Mouse (Mus musculus) frontal cortex, adult 2 months (tissue): ENCODE results near the gene Tomm34. TPM values are rescaled to one million over a fixed set of nuclear protein-coding genes. Genes with fewer than 3 reads are reported as not detected.
A peak's percentile ranks its signal among the peaks of the same experiment; 100 is the strongest.
"Not testable (repeated sequence)": the region's sequence is repeated elsewhere in the genome, so short reads cannot be mapped to it uniquely, and the experiment has no call there.

Experiments
- DNase-seq, 2 experiments: peaks; one replicate each; pipeline ENCODE4 v3.0.0; 2022; ENCODE audit warnings: low spot score in 1 of 2; ENCODE audit errors: extremely low spot score in 1 of 2
- polyA plus RNA-seq: library from polyadenylated mRNA; depleted of rRNA; stranded (reverse); fragments of >200 nt; gene quantifications from 2 replicates; pipeline ENCODE4 v1.2.3, GENCODE M21; 2012

The Tomm34 gene
- polyA plus RNA-seq, 1 experiment: 82.4 TPM

DNA sequence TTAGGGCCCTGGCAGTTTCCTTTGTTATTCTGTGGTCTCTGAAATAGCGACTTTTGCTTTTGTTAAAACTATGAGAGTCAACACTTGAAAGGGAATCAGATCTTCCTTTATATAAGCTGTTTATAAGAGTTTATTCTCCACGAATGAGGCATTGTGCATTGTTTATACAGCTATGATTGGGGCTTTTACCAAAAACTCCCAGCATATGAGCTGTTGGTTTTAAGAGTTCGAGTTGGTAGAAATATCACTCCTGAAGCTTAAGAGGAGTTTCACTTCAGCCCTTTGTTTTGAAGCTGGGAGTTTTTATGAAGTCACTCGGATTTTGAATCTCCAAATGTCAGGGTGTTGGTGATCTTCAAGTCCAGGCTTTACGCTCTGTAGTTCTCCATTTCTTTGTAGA is 6.9 kb upstream of the Tomm34 start:
- DNase-seq: no peak

DNA sequence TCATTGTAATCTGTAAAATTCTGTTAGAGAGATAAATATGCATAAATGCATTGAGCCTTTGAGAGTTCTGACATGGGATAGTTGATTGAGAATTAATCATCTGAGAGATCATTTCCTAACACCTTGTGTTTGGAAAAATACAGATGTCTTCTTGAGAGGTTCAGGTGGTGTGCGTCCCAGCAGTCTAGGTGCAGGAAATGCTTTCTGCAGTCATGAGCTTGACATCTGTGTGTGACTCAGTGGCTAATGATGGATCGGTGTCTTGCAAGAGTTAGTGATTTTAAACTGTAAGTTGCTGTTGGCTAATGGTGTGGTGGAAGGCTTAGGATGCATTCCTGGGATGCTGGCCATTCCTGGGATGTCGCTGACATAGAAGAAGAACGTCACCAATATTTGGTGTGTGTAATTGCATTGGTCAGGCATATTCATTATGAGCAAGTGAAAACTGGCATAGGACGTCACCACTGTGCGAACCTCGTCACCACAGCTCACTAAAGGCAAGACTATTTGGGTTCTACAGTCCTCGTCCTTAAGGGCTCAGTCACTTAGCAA is 6.0 kb upstream of the Tomm34 start:
- no peak for DNase-seq

DNA sequence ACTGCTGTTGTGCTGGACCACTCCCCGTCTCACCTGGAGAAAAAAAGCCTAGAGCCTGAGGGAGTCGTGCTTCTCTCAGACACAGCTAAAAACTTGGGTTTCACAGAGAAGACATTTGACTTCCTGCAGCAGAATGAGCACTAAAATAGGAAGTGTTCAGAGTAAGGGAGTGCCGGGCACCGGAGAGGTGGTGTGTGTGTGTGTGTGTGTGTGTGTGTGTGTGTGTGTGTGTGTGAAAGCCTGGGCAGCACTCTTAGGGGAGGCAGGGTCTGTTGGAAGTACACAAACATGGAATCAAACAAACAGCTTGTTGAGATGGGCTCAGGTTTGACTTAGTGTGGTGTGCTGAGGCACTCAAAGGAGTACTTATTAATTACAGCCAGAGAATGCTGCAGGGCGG is 4.1 kb upstream of the Tomm34 start:
- no peak for DNase-seq

DNA sequence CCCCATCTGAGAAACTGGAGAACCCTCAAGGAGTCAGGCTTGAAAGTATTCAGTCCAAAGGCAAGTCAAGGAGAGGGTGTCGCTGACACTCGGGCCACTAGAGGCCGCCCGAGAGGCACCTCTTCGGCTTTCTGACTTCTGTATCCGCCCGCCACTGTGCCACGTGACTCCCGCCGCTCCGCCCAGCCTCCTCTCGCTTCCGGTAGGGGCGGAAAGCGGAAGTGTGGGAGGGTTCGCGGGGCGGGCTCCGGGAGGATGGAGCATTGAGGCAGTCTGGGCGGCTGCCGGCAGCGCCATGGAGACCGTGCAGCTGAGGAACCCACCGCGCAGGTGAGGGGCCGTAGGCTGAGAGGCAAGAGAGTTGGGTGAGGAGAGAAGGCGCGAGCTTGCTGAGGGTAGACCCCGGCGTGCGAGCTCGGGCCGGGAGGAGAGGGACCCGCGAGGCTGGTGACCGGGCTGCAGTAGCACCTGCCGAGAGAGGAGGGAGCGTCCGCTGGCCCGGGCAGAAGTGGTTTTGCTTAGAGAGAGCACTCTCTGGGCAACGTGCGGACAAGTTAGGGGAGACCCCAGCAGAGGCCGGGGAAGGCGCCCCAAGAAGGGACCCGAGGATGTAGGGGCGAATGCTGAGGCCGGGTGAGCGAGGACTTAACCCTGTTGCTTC is 3.1 kb upstream of the Tomm34 start:
- peak; percentile 93 to 99 for DNase-seq

DNA sequence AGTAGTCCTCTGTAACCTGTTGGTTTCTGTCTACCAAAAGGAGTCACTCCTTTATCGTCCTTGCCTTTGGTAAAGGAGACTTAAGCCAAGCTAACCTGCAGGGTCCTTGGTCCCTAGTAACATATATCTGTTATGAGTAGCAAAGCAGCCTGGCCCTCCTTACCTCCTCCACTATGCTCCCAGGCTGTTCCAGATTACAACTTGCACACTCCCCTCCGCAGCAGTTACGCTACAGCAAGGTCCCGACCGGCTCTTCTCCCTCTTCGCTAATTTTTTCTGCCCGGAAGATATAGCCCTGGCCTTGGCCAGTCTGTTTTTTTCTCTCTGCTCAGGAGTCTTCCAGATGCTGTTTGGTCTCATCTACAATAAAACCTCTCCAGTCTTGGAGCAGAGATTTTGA is 2.2 kb upstream of the Tomm34 start:
- no peak for DNase-seq

DNA sequence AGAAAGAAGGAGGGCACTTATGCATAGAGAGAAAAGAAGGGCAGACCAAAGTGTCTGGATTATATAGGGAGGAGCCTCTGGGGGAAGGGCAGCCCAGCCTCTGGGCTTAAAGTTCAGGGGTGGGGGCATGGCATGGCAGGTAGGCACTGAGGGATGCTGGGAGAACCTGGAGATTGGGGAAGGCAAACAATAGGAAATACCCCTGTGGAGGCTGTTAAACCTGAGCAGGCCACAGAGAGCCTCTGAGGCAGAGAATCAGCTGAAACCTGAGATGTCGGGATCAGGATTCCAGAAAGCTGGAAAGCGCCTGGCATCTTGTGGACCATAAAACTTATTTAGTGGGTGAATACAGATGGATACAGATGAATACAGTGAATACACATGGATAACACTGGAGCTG is 1.1 kb upstream of the Tomm34 start:
- no peak for DNase-seq

DNA sequence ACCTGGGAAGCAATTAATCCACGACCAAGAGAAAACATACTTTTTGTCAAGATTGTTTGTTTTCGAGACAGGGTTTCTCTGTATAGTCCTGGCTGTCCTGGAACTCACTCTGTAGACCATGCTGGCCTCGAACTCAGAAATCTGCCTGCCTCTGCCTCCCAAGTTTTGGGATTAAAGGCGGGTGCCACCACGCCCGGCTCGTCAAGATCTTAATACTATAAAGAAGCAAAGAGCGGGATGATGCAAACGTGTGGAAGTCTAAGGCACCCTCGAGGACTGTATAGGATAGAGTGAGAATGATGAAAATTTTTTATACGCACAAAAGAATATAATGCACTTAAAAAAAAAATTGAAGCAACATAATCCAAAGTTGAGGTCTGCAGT is 460 bp upstream of the Tomm34 start:
- not testable (repeated sequence) for DNase-seq

DNA sequence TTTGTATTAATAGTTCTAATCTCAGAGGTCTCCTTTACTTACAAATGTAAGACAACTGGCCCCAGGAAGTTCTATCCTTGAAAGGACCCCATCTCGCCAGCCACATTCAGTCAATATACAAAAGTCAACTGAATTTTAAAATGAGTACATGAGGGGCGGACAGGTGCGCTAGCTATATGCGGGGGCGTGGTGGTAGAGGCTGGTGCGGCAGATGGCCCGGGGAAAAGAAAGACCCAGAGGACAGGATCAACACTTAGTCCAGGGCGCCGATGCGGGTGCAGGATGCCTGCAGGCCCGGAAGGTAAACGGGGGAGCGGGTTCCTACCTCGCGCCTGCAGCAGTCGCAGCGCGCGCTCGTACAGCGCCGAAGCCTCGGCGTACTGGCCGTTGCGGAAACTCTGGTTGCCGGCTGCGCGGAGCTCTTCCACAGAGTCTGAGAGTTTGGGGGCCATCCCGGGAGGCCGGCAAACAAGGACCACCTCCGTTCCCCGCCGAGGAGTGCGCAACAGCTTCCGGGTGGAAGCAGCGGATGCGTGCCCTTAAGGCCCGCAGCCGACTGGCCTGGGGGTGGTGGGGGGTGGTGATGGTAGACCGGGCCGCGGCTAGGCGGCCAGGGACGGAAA is 716 bp downstream of the Tomm34 start, which contains the start of gene Stk4:
TSS of gene Stk4 (plus strand) at position 181 of the 623 bp plus-strand sequence.
- DNase-seq: peak in 1 of 2 experiments; percentile 44

DNA sequence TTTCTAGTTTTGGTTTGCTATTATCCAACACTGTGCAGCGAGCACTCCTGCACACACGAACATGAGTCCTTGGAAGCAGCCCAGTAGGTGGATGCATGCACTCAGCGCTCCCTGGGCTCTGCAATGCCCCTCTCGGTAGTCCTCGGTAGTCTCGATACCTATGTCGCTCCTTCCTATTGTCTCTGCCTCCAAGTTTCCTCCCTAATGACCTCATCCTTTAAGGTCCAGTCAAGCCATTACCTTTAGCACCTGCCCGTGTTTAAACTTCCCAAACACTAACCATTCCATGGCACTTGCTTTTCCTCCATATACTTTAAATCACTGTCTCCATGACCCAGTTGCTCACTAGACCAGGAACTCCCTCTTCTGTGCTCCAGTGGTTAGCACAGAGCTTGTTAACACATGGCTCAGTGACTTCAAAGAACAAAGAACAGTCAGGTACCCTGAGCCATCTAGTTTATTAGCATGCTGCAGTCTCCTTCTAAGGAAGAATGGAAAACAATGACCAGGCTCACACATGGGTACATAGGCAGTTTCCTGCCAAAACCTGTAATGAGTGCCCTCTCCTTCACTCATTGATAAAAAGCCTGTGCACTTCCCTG is 11.2 kb downstream of the Tomm34 start:
- DNase-seq: no peak

DNA sequence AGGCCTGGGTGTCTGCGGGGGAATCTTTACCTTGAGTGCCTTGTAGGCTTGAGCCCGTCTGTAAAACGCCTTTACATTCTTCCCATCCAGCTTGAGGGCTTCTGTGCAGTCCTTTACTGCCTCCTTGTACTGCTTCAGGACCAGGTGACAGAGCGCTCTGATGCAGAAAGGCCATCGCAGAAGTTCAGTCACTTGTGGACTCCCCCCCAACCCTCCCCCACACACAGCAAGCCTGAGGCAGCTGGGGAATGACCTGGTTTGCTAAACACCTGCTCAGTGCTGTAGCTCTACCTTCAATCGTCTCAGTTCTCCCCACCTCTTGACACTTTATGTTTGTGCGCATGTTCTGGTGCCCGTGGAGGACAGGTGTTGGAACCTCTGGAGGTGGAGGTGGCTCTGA is 16.3 kb downstream of the Tomm34 start:
- no peak for DNase-seq

DNA sequence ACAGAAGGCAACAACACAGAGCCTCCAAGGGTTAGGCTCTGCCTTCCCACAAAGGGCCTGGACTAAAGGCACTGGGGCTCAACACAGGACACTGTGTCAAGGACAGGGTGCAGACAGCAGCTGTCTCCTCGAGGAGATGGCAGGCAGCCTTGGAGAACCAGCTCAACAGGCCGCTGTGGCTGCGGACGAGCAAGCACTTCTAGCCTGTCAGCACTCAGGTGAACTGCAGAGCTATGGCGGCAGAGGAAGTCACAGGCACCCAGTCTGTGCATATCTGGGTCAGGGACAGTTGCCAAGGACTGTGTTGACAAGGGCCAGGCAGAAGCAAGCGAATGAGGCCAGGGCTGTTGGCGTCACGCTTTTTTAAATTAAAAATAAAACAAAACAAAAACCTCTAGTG is 17.2 kb downstream of the Tomm34 start:
- peak in 1 of 2 experiments; percentile 24 for DNase-seq

DNA sequence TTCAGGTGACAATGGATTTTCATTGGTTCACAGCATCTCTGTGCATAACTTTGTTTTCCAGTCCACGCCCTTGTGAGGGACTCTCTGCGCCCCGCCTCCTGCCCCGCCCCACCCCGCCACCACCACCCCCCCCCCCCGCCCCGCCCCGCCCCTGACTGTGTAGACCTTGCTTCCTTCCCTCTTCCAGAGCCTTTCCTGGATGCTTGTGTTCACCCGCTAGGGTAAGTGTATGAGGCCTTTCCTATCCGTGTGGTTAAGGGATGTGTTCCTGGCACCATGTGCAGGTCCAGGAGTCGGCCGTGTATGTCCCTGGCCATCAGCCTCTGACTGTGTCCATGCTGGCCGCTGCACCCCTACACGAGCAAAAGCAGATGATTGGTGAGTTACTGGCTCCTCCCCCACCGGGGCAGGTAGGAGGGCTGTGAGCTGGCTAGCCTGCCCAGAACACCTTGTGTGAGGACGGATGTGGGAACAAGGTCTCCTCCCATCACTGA is 23.7 kb downstream of the Tomm34 start:
- no peak for DNase-seq

DNA sequence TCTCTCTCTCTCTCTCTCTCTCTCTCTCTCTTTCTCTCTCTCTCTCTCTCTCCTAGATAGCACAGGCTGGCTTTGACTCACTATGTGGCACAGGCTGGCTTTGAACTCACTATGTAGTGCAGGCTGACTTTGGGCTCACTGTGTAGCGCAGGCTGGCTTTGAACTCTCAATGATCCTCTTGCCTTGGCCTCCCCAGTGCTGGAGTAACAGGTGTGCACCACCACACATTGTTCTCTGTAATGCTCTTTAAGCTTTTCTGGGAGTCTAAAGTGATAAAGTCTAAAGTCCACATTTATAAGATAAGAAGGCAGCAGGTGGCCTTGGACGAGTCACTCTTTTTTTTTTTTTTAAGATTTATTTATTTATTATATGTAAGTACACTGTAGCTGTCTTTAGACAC is 29.4 kb downstream of the Tomm34 start:
- DNase-seq: no peak

DNA sequence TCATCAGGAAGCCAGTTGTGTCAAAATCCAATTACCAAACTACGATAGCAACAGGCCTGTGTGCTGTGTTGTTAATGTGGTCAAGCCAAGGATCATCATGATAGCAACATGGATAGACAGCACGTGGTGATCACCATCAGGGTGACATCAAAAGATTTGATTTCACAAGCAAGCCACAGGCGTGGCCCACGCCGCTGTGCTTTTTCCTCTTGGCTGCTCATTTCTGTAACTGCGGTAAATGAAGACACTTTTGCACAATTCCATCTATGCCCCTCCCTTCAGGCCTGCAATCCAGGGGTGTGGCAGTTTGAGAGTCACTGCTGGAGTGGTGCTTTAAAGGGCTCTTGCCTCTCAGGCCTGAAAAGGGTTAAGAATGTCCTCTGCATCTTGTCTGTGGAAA is 30.0 kb downstream of the Tomm34 start:
- DNase-seq: no peak

DNA sequence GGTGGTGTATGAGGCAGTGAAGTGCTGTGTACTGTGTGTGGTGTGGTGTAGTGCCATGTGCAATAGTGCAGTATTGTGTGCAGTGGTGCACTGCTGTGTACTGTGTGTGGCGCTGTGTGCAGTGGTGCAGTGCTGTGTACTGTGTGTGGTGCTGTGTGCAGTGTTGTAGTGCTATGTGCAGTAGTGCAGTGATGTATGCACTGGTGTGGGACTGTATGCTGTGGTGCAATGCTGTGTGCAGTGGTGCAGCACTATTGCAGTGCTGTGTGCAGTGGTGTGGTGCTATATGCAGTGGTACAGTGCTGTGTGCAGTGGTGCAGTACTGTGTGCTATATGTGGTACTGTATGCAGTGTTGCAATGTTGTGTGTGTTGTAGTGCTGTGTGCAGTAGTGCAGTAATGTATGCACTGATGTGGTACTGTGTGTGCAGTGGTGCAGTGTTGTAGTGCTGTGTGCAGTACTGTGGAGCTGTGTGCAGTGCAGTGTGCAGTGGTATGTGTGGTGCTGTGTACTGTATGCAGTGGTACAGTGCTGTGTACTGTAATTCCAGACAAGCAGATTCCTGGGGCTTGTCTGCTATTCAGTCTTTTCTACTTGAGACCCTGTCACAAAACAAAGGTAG is 32.5 kb downstream of the Tomm34 start:
- no peak for DNase-seq

DNA sequence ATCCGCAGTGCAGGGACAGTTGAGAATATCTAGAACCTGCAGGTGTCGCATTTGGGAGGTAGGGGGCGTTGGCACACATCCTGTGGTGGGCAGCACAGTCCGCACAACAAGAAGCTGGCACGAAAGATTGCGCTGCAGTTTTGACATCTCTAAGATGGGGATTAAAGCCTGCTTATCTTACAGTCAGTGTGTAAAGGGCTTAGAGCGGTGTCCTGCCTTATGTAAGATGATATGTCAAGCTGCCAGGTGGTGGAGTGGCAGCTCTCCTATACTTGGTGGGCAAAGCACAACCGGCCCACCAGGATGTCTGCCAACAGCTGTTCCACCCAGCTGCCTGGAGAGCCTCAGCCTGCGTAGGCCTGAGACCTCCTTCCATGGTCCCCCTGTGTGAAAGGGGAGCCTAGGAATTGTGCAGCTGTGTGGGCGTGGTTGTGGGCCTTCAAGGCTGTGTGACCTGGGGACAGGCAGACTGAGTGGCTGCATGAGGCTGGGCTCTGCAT is 34.4 kb downstream of the Tomm34 start:
- no peak for DNase-seq

DNA sequence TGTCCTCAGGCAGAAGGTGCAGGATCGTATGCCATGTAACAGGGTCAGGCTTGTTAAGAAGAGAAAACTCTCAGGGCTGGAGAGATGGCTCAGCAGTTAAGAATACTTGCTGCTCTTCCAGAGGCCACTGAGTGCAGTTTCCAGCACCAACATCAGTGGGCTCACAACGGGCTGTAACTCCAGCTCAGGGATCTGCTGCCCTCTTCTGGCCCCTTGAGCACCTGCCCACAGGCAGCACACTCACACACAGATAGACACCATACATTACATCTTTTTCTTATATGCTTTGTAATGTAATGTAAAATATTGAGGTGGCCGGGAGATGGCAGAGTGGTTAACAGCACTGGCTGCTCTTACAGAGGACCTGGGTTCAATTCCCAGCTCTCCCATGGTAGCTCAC is 38.0 kb downstream of the Tomm34 start:
- DNase-seq: no peak

DNA sequence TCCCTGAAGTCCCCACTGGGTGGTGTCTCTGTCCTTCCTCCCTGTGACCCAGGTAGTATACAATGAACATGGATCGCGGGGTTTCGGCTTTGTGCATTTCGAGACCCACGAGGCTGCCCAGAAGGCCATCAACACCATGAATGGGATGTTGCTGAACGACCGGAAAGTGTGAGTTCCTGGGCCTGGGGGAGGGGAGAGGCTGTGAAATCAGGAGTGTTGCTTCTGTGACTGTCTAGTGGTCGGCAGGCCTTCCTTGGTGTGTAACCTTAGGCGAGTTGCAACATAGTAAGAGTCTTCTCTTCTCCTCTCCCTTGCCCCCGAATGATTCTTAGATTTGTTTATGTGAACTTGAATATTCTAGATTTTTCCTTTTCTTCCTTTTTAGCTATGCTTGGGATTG is 39.8 kb downstream of the Tomm34 start:
- no peak for DNase-seq

DNA sequence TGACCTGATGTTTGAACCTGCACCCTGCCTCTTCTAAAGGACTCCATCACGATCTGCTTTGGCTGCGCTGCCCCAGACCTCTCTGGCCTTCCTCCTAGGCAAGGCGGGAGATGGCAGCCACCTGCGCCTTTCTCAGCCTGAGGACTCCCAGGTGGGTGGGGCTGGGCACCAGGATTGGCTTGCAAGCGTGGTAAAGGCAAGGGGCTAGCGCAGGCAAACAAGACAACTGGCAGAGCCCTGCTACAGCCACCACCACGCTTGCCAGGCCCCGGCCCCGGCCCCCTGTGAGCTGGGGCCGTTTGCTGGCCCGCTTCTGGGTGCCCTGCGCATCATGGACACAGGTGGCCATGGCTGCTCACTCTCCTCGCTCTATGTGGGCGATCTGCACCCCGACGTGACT is 45.8 kb downstream of the Tomm34 start, which contains the start of gene Pabpc1l:
TSS of gene Pabpc1l (plus strand) at position 301 of the 400 bp plus-strand sequence.
- DNase-seq: no peak

DNA sequence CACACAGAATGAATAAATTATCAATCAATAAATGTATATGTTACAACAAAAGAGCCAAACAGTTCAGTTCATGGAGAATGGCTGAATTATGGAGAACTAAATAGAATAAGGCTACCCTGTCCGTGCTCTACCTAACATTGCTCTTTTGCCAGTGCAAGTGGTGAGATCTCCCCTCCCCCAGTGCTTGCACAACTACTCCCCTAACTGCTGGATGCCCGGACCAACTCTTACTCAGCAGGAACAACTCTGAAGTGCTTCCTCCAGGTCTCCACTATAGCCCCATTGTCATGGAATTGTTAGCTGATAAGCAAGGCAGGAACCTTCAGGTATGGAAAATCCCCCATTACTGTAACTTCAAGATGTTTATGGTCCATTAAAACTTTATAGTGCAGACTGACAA is 48.9 kb downstream of the Tomm34 start:
- no peak for DNase-seq

DNA sequence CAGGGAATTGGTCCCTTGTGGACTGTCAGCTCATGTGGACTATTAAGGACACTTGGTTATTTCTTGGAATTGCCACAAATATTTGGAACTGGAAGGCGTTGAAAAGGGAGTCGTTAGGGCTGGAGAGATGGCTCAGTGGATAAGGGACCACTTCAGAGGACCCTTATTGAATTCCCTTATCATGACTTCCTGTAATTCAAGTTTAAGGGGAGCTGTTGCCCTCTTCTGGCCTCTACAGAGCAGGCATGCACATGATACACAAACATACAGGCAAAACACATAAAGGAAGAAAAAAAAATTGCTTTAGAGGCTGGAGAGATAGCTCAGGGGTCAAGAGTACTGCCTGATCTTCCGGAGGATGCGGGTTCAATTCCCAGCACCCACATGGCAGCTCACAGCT is 51.0 kb downstream of the Tomm34 start:
- DNase-seq: no peak
